Mouse (Mus musculus) heart, embryonic 11.5 days (tissue): ENCODE data around the gene Pnpla6. TPM values are rescaled to one million over a fixed set of nuclear protein-coding genes. Genes with fewer than 3 reads are reported as not detected.
A peak's percentile ranks its signal among the peaks of the same experiment; 100 is the strongest.

Experiments used
- ATAC-seq: fragments of 200-750 bp; cut with Nextera tagmentation; replicated peaks from 2 replicates; pipeline ENCODE4 v1.8.0; 2017; ENCODE audit warnings: moderate library complexity; ENCODE audit not compliant: insufficient number of reproducible peaks, low FRiP score, low TSS enrichment
- H3K27ac ChIP-seq: fragments of 300-500 bp; sonication (generic); 2 replicates; pipeline ENCODE4 v1.5.1; 2014; ENCODE audit warnings: mild to moderate bottlenecking, low read depth, low read length
- H3K27me3 ChIP-seq: fragments of 300-500 bp; sonication (generic); 2 replicates; pipeline ENCODE4 v1.6.1; 2014; ENCODE audit warnings: mild to moderate bottlenecking, low read length, mixed read lengths; ENCODE audit not compliant: control insufficient read depth, insufficient read depth
- H3K36me3 ChIP-seq: fragments of 300-500 bp; sonication (generic); 2 replicates; pipeline ENCODE4 v1.6.1; 2014; ENCODE audit warnings: mild to moderate bottlenecking, low read length, moderate library complexity, mixed read lengths; ENCODE audit not compliant: control insufficient read depth, insufficient read depth
- H3K4me1 ChIP-seq: fragments of 300-500 bp; sonication (generic); 2 replicates; pipeline ENCODE4 v1.6.1; 2014; ENCODE audit warnings: low read length; ENCODE audit not compliant: control insufficient read depth, insufficient read depth
- H3K4me2 ChIP-seq: fragments of 300-500 bp; sonication (generic); 2 replicates; pipeline ENCODE4 v1.6.1; 2014; ENCODE audit warnings: mild to moderate bottlenecking, moderate library complexity
- H3K4me3 ChIP-seq: fragments of 300-500 bp; sonication (generic); 2 replicates; pipeline ENCODE4 v1.5.1; 2014; ENCODE audit warnings: low read depth, low read length
- H3K9ac ChIP-seq: fragments of 300-500 bp; sonication (generic); 2 replicates; pipeline ENCODE4 v1.6.1; 2014; ENCODE audit warnings: mild to moderate bottlenecking, low read depth, low read length, moderate library complexity
- H3K9me3 ChIP-seq: fragments of 300-500 bp; sonication (generic); replicated peaks from 2 replicates; pipeline ENCODE4 v1.6.1; 2016; ENCODE audit warnings: low read length; ENCODE audit not compliant: control insufficient read depth
- WGBS: fragments of 180-500 bp; shearing (Covaris S2); extraction: QIAGEN DNeasy Blood & Tissue Kit; methylation state at CpG from one replicate; pipeline ENCODE4 v1.1.7; 2014; ENCODE audit not compliant: insufficient replicate concordance; 5-methylcytosine and 5-hydroxymethylcytosine counted together
- polyA plus RNA-seq: library from polyadenylated mRNA; unstranded; fragments of >200 nt; fragmentation: Nextera tagmentation; extraction: Ambion mirVana; gene quantifications from 2 replicates; pipeline ENCODE4 v1.2.1, GENCODE M21; 2014

Gene Pnpla6
- polyA plus RNA-seq, 1 experiment from 2014 or later, result 14.0 TPM

DNA sequence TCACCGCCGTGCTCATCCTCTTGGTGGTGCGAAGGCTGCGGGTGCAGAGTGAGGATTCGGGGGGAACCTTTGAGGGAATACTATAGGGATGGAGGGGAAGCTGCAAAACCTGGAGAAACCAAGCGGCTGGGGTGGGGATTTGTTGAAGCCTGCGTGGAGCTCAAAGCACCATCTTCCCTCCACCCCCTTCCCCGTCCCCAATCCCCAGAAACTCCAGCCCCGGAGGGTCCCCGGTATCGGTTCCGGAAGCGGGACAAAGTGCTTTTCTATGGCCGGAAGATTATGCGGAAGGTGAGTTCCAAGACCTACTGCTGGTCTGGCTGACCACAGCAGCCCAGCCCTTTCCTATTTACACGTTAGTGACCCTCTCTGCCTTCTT, 1.9 kb downstream of the Pnpla6 start:
- WGBS, result 5% methylated on average over 16 of the region's 16 CpGs
- Histone ChIP-seq H3K9me3 (no peaks in the 10 kb centered on the region), H3K36me3 (peaks cover 4% of the 10 kb centered on the region), H3K4me1 (0 out of 2 replicates have a peak, but pooled peaks cover 2% of the 10 kb centered on the region), H3K4me3 (peak overlapping the region; percentile 69), H3K27me3 (no peaks in the 10 kb centered on the region), H3K9ac (peak overlapping the region; percentile 74), H3K4me2 (peak overlapping the region; percentile 98), H3K27ac (peak overlapping the region; percentile 41; the same call in 1 of the 2 replicates)
- no peak; the same call in 1 of the 2 replicates for ATAC-seq

DNA sequence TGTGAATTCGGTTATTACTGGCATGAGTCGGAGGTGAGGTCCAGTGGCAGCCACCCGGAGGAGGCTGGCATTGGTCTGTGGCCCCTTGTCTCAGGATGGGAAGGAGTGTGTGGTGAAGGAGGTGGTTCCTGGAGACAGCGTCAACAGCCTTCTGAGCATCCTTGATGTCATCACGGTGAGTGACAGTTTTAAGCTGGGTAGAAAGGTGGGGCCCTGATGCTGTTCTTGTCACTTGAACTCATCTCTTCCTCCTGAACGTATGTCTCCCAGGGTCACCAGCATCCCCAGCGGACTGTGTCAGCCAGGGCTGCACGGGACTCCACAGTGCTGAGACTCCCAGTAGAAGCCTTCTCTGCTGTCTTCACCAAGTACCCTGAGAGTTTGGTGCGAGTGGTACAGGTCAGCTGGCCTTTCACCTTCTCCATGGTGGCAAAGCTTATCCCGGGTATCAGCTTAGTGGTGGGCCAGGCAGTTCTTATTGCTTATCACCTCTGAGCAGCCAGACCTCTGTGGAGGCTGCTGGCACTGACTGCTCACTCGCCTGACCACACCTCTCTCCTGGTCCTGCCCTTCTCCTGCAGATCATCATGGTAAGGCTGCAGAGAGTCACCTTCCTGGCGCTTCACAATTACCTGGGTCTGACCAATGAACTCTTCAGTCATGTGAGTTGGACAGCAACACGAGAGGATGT, 7.0 kb downstream of the Pnpla6 start:
- Histone ChIP-seq H3K4me3 (no peak overlapping the region), H3K4me1 (no peaks in the 10 kb centered on the region), H3K9me3 (no peaks in the 10 kb centered on the region), H3K27ac (no peak overlapping the region), H3K9ac (no peak overlapping the region), H3K36me3 (peaks cover 4% of the 10 kb centered on the region; the same call in 1 of the 2 replicates), H3K4me2 (no peak overlapping the region), H3K27me3 (no peaks in the 10 kb centered on the region)
- ATAC-seq, result no peak; the same call in 1 of the 2 replicates
- 82% methylated on average over 13 of the region's 13 CpGs for WGBS

DNA sequence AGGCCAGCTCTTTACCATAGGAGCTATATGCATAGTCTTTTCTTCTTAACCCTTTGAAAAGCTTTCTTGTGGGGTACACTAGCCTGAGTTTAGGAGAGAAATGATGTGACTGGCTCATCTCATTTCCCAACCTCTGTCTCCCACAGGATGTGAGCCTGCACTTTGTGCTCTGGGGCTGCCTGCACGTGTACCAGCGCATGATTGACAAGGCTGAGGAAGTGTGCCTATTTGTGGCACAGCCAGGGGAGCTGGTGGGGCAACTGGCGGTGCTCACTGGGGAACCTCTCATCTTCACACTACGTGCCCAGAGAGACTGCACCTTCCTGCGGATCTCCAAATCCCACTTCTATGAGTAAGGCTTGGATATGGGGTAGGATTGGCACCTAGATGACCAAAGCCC, 15.6 kb downstream of the Pnpla6 start:
- ATAC-seq, result no peak
- Histone ChIP-seq H3K27me3 (no peaks in the 10 kb centered on the region), H3K27ac (no peak overlapping the region), H3K4me3 (no peak overlapping the region), H3K4me1 (no peaks in the 10 kb centered on the region), H3K36me3 (peaks cover 16% of the 10 kb centered on the region), H3K4me2 (no peak overlapping the region), H3K9me3 (no peaks in the 10 kb centered on the region), H3K9ac (no peak overlapping the region)
- 74% methylated on average over 5 of the region's 5 CpGs for WGBS

DNA sequence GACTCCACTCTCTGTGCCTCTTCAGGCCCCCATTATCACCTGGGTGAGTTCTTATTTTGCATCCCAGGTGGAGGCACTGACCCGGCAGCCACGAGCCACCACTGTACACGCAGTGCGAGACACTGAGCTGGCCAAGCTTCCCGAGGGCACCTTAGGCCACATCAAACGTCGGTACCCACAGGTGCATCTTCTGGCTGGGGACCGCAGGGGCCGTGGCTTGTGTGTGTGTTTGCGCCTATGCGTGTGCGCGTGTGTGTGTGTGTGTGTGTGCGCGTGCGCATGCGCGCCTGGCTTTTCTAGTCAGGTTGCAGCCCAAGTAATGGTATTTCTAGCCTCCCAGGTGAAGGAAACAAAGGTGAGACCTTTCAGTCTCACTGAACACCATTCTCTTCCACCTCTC, 16.8 kb downstream of the Pnpla6 start:
- no peak for ATAC-seq
- Histone ChIP-seq H3K9me3 (no peaks in the 10 kb centered on the region), H3K4me3 (no peak overlapping the region), H3K36me3 (peaks cover 12% of the 10 kb centered on the region), H3K4me1 (no peaks in the 10 kb centered on the region), H3K27me3 (no peaks in the 10 kb centered on the region), H3K4me2 (no peak overlapping the region), H3K9ac (no peak overlapping the region), H3K27ac (no peak overlapping the region)
- 89% methylated on average over 18 of the region's 18 CpGs for WGBS

DNA sequence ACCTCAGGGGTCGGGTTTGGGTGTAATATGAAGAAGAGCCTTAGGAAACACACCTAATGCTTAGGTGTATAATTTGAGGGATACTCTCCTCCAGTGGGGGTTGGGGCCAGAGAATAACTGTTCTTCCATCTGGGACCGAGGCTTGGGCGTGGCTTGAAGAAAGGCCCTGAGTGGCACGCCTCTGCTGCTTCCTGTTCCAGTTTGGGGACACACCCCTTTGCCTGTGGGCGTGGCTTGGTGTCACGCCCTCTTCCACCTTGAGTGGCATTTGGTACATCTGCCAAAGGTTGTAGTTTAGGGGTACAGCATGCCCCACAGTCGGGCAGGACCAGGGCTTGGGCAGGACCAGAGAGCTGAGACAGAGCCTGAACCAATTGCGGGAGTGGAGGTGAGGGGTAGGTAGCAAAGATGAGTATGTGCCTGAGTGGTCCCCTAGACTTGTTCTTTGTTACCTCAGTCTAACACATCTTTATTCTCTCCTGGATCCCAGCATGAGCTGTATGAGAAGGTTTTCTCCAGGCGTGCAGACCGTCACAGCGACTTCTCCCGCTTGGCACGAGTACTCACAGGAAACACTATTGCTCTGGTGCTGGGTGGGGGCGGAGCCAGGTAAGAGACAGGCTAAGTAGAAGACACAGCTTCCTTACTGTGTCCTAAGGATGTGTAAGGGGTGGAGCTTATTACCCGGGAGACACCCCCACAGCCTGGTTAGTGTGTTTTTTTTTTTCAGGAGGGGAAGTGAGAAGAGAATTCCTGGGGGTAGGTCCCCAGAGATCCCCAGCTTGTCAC, 21.1 kb downstream of the Pnpla6 start:
- ATAC-seq, result peak; percentile 58
- H3K36me3 ChIP-seq, result peaks cover 8% of the 10 kb centered on the region
- H3K9me3 ChIP-seq, result no peaks in the 10 kb centered on the region

DNA sequence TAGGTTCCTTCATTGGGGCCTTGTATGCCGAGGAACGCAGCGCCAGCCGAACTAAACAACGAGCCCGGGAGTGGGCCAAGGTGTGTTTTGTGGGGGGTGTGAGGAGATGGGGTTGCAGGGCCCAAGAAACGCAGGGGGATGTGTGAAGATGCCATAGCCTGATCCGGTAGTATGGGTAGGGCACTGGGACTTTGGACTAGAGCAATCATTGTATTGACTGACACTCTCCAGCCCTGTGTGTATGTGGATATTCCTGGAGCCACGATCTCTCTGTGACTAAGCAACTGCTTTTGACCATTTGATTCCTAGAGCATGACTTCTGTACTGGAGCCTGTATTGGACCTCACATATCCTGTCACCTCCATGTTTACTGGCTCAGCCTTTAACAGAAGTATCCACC, 21.8 kb downstream of the Pnpla6 start:
- H3K27ac ChIP-seq, result no peak overlapping the region
- no peak overlapping the region for H3K4me2 ChIP-seq
- no peak overlapping the region for H3K9ac ChIP-seq
- 90% methylated on average over 9 of the region's 9 CpGs for WGBS
- no peaks in the 10 kb centered on the region for H3K27me3 ChIP-seq
- H3K4me1 ChIP-seq, result no peaks in the 10 kb centered on the region
- peaks cover 5% of the 10 kb centered on the region for H3K36me3 ChIP-seq
- H3K9me3 ChIP-seq, result no peaks in the 10 kb centered on the region
- ATAC-seq, result no peak
- H3K4me3 ChIP-seq, result no peak overlapping the region

More for the DNA sequence above, 21.1 kb downstream of the Pnpla6 start:
- 55% methylated on average over 15 of the region's 15 CpGs for WGBS
- Histone ChIP-seq H3K27ac (no peak overlapping the region), H3K9ac (no peak overlapping the region), H3K4me1 (no peaks in the 10 kb centered on the region), H3K4me2 (no peak overlapping the region), H3K27me3 (no peaks in the 10 kb centered on the region), H3K4me3 (no peak overlapping the region)

DNA sequence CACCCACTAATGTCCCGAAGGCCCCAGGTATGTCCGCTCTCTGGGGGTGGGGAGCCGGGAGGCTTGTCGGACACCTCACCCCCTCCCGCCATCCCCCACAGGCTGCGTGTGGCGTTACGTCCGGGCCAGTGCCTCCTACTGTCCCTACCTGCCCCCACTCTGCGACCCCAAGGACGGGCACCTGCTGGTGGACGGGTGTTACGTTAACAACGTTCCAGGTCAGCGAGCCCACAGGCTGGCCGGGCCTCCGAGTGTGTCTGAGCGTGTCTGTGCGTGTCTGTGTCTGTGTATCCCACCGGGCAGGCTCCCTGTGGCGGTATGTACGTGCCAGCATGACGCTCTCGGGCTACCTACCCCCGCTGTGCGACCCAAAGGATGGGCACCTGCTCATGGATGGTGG, 22.5 kb downstream of the Pnpla6 start:
- no peak overlapping the region for H3K9ac ChIP-seq
- no peak for ATAC-seq
- H3K27me3 ChIP-seq, result no peaks in the 10 kb centered on the region
- WGBS, result 93% methylated on average over 24 of the region's 26 CpGs
- no peak overlapping the region for H3K27ac ChIP-seq
- H3K36me3 ChIP-seq, result peaks cover 5% of the 10 kb centered on the region
- H3K4me1 ChIP-seq, result no peaks in the 10 kb centered on the region
- no peak overlapping the region for H3K4me3 ChIP-seq
- no peak overlapping the region for H3K4me2 ChIP-seq
- H3K9me3 ChIP-seq, result no peaks in the 10 kb centered on the region

DNA sequence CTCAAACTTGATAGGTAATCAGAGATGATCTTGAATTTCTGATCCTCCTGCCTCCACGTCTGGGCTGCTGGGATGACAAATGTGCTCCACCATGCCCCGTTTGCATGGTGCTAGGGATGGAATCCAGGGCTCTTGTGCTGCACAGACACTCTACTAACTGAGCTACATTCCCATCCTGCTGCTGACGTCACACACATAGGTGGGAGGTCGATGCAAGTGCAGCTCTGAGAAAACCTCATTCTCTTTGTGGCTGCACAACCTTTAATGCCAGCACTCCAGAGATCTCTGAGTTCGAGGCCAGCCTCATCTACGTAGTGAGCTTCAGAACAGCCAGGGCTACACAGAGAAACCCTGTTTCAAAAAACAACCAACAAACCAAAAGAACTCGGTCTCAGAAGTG, 24.0 kb downstream of the Pnpla6 start:
- H3K4me1 ChIP-seq, result no peaks in the 10 kb centered on the region
- no peak for ATAC-seq
- H3K9ac ChIP-seq, result no peak overlapping the region
- no peak overlapping the region for H3K27ac ChIP-seq
- H3K4me3 ChIP-seq, result no peak overlapping the region
- WGBS, result 78% methylated on average over 7 of the region's 7 CpGs
- H3K4me2 ChIP-seq, result no peak overlapping the region
- peaks cover 12% of the 10 kb centered on the region for H3K36me3 ChIP-seq
- H3K27me3 ChIP-seq, result no peaks in the 10 kb centered on the region
- no peaks in the 10 kb centered on the region for H3K9me3 ChIP-seq
